Mouse (Mus musculus): ENCODE data around the gene Msi2. TPM values are rescaled to one million over a fixed set of nuclear protein-coding genes. Genes with fewer than 3 reads are reported as not detected.
A peak's percentile ranks its signal among the peaks of the same experiment; 100 is the strongest.

Msi2 gene
- polyA plus RNA-seq, 1 experiment from 2014 or later: 24.5 TPM

- H3K4me1 ChIP-seq (replicated peaks; ENCODE audit: insufficient read depth, low read length): peaks cover 49% of the 10 kb centered on the region
- no peak for TF ChIP-seq CTCF (IDR thresholded peaks at IDR 0.05; ENCODE audit: low read depth)
- DNase-seq (ENCODE audit: low spot score) (peak; percentile 74), ATAC-seq (replicated peaks; ENCODE audit: low FRiP score, low read depth) (peak; percentile 43; the same call in 1 of the 2 replicates)
- no peaks in the 10 kb centered on the region for H3K9me3 ChIP-seq (replicated peaks; ENCODE audit: low read length)
- H3K27me3 ChIP-seq (ENCODE audit: insufficient read depth, low read length): no peaks in the 10 kb centered on the region
- WGBS: 8% methylated on average over 6 of the region's 6 CpGs
- H3K27ac ChIP-seq: peak overlapping the region; percentile 80
- H3K4me2 ChIP-seq (ENCODE audit: low read length): no peak overlapping the region
- no peak overlapping the region for H3K9ac ChIP-seq (ENCODE audit: low read depth, low read length)
- H3K36me3 ChIP-seq (ENCODE audit: insufficient read depth, low read length): no peaks in the 10 kb centered on the region
- no peak overlapping the region for H3K4me3 ChIP-seq (replicated peaks; ENCODE audit: low read depth, low read length)
These were observed 157.1 kb downstream of the Msi2 start for GRCm38 (mm10) chr11:88561191-88561590.

DNA sequence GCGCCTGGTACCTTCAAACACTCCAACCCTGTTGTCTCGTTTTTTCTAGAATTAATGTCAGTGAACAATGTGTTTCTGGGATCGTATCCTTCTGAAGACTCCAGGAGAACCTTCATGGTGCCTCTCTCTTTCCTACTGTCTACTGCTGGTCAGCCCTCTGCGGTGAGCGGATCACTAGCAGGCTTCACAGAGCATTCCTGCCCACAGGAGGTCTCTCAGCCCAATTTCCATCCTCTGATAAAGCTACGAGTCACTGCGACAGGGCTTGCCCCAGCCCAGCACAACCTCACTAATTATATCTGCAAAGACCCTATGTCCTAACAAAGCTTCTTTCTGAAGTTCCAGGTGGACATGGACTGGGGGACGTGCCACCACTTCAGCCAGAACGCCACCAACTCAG is 157.7 kb downstream of the Msi2 start:
- Histone ChIP-seq H3K4me1 (replicated peaks; ENCODE audit: insufficient read depth, low read length) (peaks cover 51% of the 10 kb centered on the region), H3K4me2 (ENCODE audit: low read length) (no peak overlapping the region), H3K4me3 (replicated peaks; ENCODE audit: low read depth, low read length) (no peak overlapping the region), H3K36me3 (ENCODE audit: insufficient read depth, low read length) (no peaks in the 10 kb centered on the region), H3K27ac (peak overlapping the region; percentile 80), H3K9ac (ENCODE audit: low read depth, low read length) (no peak overlapping the region), H3K9me3 (replicated peaks; ENCODE audit: low read length) (no peaks in the 10 kb centered on the region), H3K27me3 (ENCODE audit: insufficient read depth, low read length) (no peaks in the 10 kb centered on the region)
- TF ChIP-seq CTCF (IDR thresholded peaks at IDR 0.05; ENCODE audit: low read depth): no peak
- WGBS: 77% methylated on average over 9 of the region's 9 CpGs
- no peak for ATAC-seq (replicated peaks; ENCODE audit: low FRiP score, low read depth)
- DNase-seq (ENCODE audit: low spot score): no peak

- H3K4me1 ChIP-seq (replicated peaks; ENCODE audit: insufficient read depth, low read length): peaks cover 63% of the 10 kb centered on the region
- H3K9me3 ChIP-seq (replicated peaks; ENCODE audit: low read length): no peaks in the 10 kb centered on the region
- no peak overlapping the region for H3K4me2 ChIP-seq (ENCODE audit: low read length)
- WGBS: 28% methylated on average over 10 of the region's 10 CpGs
- H3K36me3 ChIP-seq (ENCODE audit: insufficient read depth, low read length): no peaks in the 10 kb centered on the region
- DNase-seq (ENCODE audit: low spot score): peak; percentile 73
- H3K27me3 ChIP-seq (ENCODE audit: insufficient read depth, low read length): no peaks in the 10 kb centered on the region
- H3K9ac ChIP-seq (ENCODE audit: low read depth, low read length): no peak overlapping the region
- no peak overlapping the region for H3K4me3 ChIP-seq (replicated peaks; ENCODE audit: low read depth, low read length)
- TF ChIP-seq CTCF (IDR thresholded peaks at IDR 0.05; ENCODE audit: low read depth): peak; percentile 44; the same call in 1 of the 2 replicates
- ATAC-seq (replicated peaks; ENCODE audit: low FRiP score, low read depth): peak; percentile 14; the same call in 1 of the 2 replicates
- H3K27ac ChIP-seq: peak overlapping the region; percentile 79
These were observed 158.8 kb downstream of the Msi2 start for GRCm38 (mm10) chr11:88559365-88559970.

GRCm38 (mm10) chr11:88558731-88559130 is 159.6 kb downstream of the Msi2 start:
- no peak for DNase-seq (ENCODE audit: low spot score)

DNA sequence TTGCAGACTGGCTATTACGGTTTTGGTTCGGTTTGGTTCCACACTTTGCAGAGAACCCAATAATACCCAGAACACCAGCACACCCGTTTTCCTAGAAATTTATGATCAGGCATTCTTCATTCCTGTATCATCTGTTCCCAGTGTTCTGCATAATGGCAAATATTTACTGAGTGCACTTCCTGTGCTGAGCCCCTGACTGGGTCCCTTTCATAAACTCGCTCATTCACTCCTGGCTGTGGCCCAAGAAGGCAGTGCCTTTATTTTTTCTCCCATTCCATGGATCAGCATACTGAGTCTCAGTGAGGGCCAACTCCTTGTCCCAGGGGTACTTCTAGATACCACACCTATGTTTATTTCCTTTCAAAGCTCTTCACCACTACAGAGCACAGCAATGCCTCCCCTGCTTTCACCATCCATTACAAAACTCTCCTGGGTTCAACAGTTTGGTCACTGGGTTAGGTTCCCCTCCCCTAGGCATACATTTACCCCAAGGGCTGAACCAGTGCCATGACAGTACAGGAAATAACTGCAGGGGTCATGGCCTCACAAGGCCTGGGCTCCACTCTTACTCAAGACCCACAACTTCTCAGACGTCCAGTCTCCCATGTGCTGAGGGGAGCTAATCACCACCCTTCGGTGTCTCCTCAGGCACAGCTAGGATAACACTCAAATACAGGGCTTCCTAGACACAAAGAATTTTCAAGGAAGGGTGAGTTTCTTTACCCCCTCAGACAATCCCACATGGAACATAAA is 160.3 kb downstream of the Msi2 start:
- peak overlapping the region; percentile 79 for H3K27ac ChIP-seq
- DNase-seq (ENCODE audit: low spot score): no peak
- no peak overlapping the region for H3K4me3 ChIP-seq (replicated peaks; ENCODE audit: low read depth, low read length)
- no peak overlapping the region for H3K4me2 ChIP-seq (ENCODE audit: low read length)
- H3K4me1 ChIP-seq (replicated peaks; ENCODE audit: insufficient read depth, low read length): peaks cover 77% of the 10 kb centered on the region
- no peak for TF ChIP-seq CTCF (IDR thresholded peaks at IDR 0.05; ENCODE audit: low read depth)
- no peaks in the 10 kb centered on the region for H3K36me3 ChIP-seq (ENCODE audit: insufficient read depth, low read length)
- H3K27me3 ChIP-seq (ENCODE audit: insufficient read depth, low read length): no peaks in the 10 kb centered on the region
- H3K9ac ChIP-seq (ENCODE audit: low read depth, low read length): no peak overlapping the region
- no peaks in the 10 kb centered on the region for H3K9me3 ChIP-seq (replicated peaks; ENCODE audit: low read length)
- 37% methylated on average over 6 of the region's 6 CpGs for WGBS
- 0 out of 2 replicates have a peak, but pooled peaks have one; percentile 24 for ATAC-seq (replicated peaks; ENCODE audit: low FRiP score, low read depth)

More at GRCm38 (mm10) chr11:88558731-88559130, 159.6 kb downstream of the Msi2 start:
- Histone ChIP-seq H3K27ac (peak overlapping the region; percentile 79), H3K4me3 (replicated peaks; ENCODE audit: low read depth, low read length) (no peak overlapping the region), H3K4me2 (ENCODE audit: low read length) (no peak overlapping the region), H3K4me1 (replicated peaks; ENCODE audit: insufficient read depth, low read length) (peaks cover 70% of the 10 kb centered on the region), H3K36me3 (ENCODE audit: insufficient read depth, low read length) (no peaks in the 10 kb centered on the region), H3K9me3 (replicated peaks; ENCODE audit: low read length) (no peaks in the 10 kb centered on the region), H3K27me3 (ENCODE audit: insufficient read depth, low read length) (no peaks in the 10 kb centered on the region), H3K9ac (ENCODE audit: low read depth, low read length) (no peak overlapping the region)
- no peak for TF ChIP-seq CTCF (IDR thresholded peaks at IDR 0.05; ENCODE audit: low read depth)
- no peak for ATAC-seq (replicated peaks; ENCODE audit: low FRiP score, low read depth)
- WGBS: 53% methylated on average over 4 of the region's 4 CpGs

GRCm38 (mm10) chr11:88557116-88557768 is 161.1 kb downstream of the Msi2 start:
- no peak overlapping the region for H3K9ac ChIP-seq (ENCODE audit: low read depth, low read length)
- H3K27me3 ChIP-seq (ENCODE audit: insufficient read depth, low read length): no peaks in the 10 kb centered on the region
- no peaks in the 10 kb centered on the region for H3K36me3 ChIP-seq (ENCODE audit: insufficient read depth, low read length)
- ATAC-seq (replicated peaks; ENCODE audit: low FRiP score, low read depth): no peak
- H3K4me3 ChIP-seq (replicated peaks; ENCODE audit: low read depth, low read length): no peak overlapping the region
- H3K27ac ChIP-seq: peak overlapping the region; percentile 79
- WGBS: 58% methylated on average over 4 of the region's 4 CpGs
- peaks cover 82% of the 10 kb centered on the region for H3K4me1 ChIP-seq (replicated peaks; ENCODE audit: insufficient read depth, low read length)
- H3K9me3 ChIP-seq (replicated peaks; ENCODE audit: low read length): no peaks in the 10 kb centered on the region
- DNase-seq (ENCODE audit: low spot score): no peak
- no peak overlapping the region for H3K4me2 ChIP-seq (ENCODE audit: low read length)
- TF ChIP-seq CTCF (IDR thresholded peaks at IDR 0.05; ENCODE audit: low read depth): no peak

All from kidney, postnatal 0 days (tissue).